Mouse (Mus musculus) bone marrow, adult 2 months (tissue): ENCODE results near the gene Rcsd1.

Source experiments
- CTCF ChIP-seq: fragments of 200-500 bp; IDR thresholded peaks from 2 replicates; pipeline ENCODE4 v1.5.1; 2011; ENCODE audit warnings: low read length, control low read depth; ENCODE audit not compliant: control insufficient read depth, insufficient read depth
- POLR2A ChIP-seq: fragments of 200-500 bp; IDR thresholded peaks from 2 replicates; pipeline ENCODE4 v1.6.1; 2011; ENCODE audit warnings: low read depth, mild to moderate bottlenecking, control low read depth, low read length, borderline replicate concordance; ENCODE audit not compliant: control insufficient read depth

DNA sequence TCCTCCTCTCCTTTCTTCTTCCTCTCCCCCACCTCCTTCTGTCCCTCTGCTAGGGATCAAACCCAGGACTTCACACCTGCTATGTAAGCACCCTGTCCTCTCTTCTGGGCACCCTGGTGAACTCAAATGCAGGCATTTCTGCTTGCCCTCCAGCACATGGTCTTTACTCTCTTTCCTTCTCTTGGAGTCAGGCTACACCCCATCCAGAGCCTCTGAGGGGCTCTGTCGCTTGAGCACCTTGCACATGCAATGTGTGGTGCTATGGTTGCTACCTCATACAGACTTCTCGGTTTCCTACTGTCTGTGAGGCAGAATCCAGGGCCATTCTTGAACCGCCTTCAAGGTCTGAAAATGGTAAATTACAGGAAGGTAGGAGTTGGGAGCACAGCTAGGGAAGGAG lies 4.7 kb downstream of the Rcsd1 start:
- TF ChIP-seq POLR2A (no peak), CTCF (no peak)
